Mouse (Mus musculus) bone marrow macrophage, adult 2 months (primary cell): ENCODE measurements at regions not wholly inside any gene's neighbourhood (a gene's known extent, or its start where the extent isn't known, plus 50 kb on each side); places are given as distances from the start of the nearest gene placed in this dataset.

Experiments used
- H3K27ac ChIP-seq: 2 replicates; pipeline ENCODE4 v1.5.1; 2012; ENCODE audit warnings: low read depth, low read length; ENCODE audit not compliant: insufficient read depth
- H3K4me1 ChIP-seq: 2 replicates; pipeline ENCODE4 v1.6.1; 2012; ENCODE audit warnings: low read length; ENCODE audit not compliant: control insufficient read depth, insufficient read depth
- H3K4me3 ChIP-seq: 2 replicates; pipeline ENCODE4 v1.5.1; 2012; ENCODE audit warnings: mild to moderate bottlenecking, low read length, moderate library complexity; ENCODE audit not compliant: insufficient read depth
- CTCF ChIP-seq: IDR thresholded peaks from 2 replicates; pipeline ENCODE4 v1.5.1; 2012; ENCODE audit warnings: low read depth, mild to moderate bottlenecking, low read length, moderate library complexity
- POLR2A ChIP-seq: IDR thresholded peaks from 2 replicates; pipeline ENCODE4 v1.6.1; 2012; ENCODE audit warnings: mild to moderate bottlenecking, low read depth, low read length, borderline replicate concordance

DNA sequence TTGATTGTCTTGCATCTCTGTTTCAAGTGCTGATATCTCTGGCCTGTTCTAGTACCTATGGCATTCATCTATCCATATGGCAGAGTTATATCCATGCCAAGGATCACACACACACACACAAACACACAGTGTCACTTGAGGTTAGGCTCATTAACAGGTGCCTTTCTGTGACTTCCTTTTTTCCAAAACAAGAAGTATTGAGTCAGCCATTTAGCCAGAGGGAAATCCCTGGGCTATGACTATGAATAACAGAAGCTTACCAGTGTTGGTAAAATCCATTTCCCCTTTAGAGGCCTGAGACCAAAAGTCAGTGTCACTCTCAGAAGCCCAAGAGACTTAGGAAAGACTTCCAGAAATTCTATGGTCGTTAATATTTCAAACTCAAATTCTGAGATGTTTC, 111.6 kb downstream of the Tmco5 start:
- Histone ChIP-seq H3K4me1 (peaks cover 46% of the 10 kb centered on the region), H3K27ac (peak overlapping the region; percentile 99), H3K4me3 (no peak overlapping the region)
- TF ChIP-seq POLR2A (no peak), CTCF (no peak)

DNA sequence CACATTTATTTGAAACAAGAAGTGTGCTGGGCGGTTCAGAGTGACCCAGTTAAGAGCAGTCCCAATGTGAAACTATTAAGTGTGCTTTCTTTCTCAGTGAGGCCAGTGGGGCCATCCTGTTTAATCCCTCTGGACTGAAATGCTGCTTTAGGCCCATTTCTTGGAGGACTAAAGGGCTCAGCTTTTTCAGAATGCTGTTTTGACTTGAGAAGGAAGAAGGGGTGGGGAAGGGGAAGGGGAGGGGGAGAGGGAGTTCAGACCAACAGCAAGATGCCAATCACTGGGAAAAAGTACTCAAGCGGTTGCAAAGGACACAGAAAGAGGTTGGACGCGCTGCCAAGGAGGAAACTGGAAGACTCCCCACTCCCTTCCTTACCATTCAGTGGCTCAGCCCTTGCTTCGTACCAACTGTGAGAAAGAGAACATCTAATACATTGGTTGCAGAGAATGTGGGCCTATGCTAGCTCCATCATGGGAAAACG, 113.1 kb downstream of the Tmco5 start:
- Histone ChIP-seq H3K4me3 (no peak overlapping the region), H3K4me1 (peaks cover 38% of the 10 kb centered on the region), H3K27ac (peak overlapping the region; percentile 93)
- TF ChIP-seq POLR2A (no peak), CTCF (no peak)

DNA sequence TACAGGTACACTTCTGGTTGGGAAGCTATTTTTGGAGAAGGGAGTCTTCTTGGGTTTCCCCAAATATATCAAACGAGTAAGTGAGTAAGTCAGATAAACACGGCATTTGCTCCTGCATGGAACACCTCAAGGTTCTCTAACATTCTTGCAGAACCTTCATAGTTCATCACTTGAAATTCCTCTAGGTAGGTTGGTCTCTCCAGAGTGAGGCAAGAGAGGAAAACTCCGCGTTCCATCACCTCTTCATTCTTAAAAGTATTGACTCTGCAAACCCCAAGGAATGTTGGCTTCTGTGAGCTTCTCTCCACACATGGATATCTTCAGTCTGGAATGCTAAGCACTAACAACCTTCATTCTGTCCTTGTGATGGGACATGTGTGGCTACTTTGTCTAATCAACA, 115.2 kb downstream of the Tmco5 start:
- H3K4me1 ChIP-seq: peaks cover 30% of the 10 kb centered on the region
- TF ChIP-seq POLR2A (no peak), CTCF (no peak)
- no peak overlapping the region for H3K4me3 ChIP-seq
- H3K27ac ChIP-seq: no peak overlapping the region

DNA sequence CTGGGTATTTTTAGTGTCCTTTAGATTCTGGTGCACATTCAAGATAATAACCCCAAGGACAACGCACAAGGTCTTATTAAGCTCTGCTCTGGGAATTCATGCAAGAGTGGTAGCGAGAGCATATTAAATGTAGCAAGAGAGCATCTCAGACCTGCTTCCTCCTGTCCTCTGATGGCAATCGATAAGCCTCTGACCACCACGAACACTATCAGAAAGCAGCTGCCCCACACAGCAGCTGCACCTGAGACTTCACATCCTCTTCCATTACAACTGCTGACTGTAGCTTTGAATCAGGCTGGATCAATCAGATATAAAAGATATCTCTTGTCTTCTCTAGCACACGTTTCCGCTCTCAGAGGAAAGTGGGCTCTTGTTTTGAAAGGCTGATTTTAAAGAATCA, 117.8 kb downstream of the Tmco5 start:
- peaks cover 38% of the 10 kb centered on the region for H3K4me1 ChIP-seq
- TF ChIP-seq POLR2A (no peak), CTCF (no peak)
- H3K27ac ChIP-seq: no peak overlapping the region
- H3K4me3 ChIP-seq: no peak overlapping the region

DNA sequence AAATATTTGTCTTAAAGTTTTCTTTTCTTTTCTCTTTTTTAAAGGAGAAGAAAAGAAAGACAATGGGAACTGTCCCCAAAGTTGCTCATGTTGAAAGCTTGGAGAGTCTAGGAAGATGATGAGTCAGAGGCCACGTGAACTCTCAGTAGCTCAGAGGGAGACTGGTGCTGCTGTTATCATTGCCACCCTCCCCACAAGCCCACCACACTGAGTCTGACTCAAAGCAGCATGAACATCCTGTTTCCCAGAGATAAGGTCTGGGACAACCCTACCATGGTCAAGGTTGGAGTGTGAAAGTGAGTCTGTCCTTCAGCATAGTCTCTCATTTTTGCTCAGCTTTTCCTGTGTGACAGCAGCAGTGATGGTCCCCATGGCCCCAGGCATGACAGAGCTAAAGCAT, 120.3 kb downstream of the Tmco5 start:
- Histone ChIP-seq H3K4me1 (peaks cover 26% of the 10 kb centered on the region), H3K4me3 (no peak overlapping the region), H3K27ac (peak overlapping the region; percentile 72)
- TF ChIP-seq POLR2A: no peak
- no peak for TF ChIP-seq CTCF

DNA sequence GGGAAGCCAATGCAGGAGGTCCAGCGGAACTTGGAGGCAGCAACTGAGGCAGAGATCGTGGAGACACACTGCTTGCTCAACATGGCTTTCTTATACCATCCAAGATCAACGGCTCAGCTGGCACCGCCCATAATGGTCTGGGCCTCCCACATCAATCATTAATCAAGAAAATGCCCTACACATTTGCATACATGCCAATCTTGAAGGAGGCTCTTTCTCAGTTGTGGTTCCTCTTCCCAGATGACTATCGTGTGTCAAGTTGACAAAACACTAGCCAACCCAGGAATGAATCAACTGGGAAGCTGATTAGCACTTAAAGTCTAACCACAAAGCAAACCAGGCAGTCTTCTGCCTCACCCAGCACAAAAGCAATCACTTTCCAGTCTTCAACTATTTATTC, 121.1 kb downstream of the Tmco5 start:
- peaks cover 33% of the 10 kb centered on the region for H3K4me1 ChIP-seq
- no peak for TF ChIP-seq POLR2A
- TF ChIP-seq CTCF: no peak
- no peak overlapping the region for H3K4me3 ChIP-seq
- H3K27ac ChIP-seq: peak overlapping the region; percentile 72

DNA sequence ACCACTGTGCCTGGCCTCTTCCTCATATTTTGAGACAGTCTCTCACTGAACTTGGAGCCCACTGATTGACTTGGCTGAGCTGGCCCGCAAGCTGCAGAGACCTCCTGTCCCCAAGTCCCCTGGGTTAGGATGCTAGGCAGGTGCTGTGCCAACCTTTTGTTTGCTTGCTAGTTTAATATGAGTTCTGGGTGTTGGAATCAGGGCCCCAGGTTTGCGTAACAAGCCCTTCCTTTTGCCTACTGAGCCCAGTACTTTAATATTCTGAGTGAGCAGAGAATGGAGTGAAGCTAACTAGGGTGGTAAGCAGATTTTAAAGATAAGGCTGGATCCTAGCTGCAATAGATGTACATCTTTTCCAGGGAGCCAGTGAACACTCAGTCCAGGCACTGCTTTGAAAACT, 117.2 kb upstream of the Spred1 start:
- no peak for TF ChIP-seq CTCF
- no peak for TF ChIP-seq POLR2A
- no peak overlapping the region for H3K4me3 ChIP-seq
- H3K4me1 ChIP-seq: peaks cover 29% of the 10 kb centered on the region
- no peak overlapping the region for H3K27ac ChIP-seq

DNA sequence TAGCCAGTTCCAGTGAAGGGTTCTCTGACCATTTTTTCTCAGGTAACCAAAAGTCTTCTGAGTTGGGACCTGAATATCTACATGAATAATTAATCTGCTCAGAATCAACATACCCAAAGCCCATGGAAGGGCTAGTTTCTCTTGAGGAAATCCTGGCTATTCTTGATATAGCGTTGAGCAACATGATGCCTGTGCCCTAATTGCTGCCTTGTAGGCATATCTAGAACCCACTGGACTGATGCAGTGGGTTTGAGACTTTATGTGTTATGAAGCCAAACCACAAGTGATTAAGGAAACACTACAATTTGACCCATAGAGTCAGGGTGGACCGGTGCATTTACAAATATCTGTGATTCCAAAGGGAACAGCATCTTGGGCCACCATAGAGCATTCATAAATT, 114.3 kb upstream of the Spred1 start:
- H3K4me1 ChIP-seq: peaks cover 27% of the 10 kb centered on the region
- no peak for TF ChIP-seq CTCF
- no peak for TF ChIP-seq POLR2A
- H3K4me3 ChIP-seq: no peak overlapping the region
- no peak overlapping the region for H3K27ac ChIP-seq

DNA sequence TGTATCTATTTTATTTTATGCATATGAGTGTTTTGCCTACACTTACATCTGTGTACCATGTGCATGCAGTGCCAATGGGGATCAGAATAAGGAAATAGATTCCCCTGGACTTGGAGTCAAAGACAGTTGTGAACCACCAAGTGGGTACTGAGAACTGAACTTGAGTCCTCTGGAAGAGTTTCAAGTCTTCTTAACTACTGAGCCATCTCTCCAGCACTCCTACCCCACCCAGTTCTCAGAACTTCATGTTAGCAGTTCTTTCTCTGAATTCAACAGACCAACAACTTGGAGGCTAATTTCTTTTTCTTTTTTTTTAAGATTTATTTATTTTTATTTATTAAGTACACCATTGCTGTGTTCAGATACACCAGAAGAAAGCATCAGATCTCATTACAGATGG, 112.3 kb upstream of the Spred1 start:
- Histone ChIP-seq H3K4me1 (peaks cover 30% of the 10 kb centered on the region), H3K27ac (no peak overlapping the region), H3K4me3 (no peak overlapping the region)
- TF ChIP-seq POLR2A (no peak), CTCF (no peak)

DNA sequence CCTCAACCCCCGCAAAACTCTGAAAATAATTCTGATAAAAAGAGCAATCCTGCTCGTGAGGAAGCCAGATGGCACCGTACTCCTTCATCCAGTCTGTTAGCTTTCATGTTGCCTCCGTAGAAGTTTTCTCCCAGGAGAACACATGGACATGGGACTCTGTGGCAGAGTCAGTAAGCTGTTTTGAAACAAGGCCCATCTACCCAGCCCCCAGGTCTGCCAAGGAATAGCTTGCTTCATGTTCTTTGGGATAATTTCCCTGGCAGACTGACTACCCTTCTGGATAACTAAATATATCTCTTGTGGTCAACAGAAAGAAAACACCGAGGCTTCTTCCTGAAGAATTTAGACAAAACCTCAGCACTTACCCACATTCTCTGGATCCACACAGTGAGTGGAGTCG, 111.2 kb upstream of the Spred1 start:
- no peak overlapping the region for H3K4me3 ChIP-seq
- peaks cover 33% of the 10 kb centered on the region for H3K4me1 ChIP-seq
- H3K27ac ChIP-seq: no peak overlapping the region
- TF ChIP-seq POLR2A (no peak), CTCF (no peak)

DNA sequence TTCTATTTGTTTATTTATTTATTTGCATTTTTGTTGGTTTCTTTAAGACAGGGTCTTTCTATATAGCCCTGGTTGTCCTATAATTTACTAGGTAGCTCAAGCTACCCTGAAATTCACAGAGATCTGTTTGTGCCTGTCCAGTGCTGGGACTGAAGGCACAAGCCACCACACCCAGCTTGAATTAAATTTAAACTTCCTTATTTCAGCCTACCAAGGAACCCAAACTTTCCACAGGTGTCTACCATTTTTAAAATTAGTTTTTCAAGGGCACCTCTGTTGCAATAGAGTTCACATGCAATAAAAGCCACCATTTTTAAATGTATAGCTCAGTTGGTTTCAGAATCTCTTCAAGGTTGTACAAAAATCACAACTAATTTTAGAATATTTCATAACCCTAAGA, 110.2 kb upstream of the Spred1 start:
- H3K27ac ChIP-seq: no peak overlapping the region
- no peak overlapping the region for H3K4me3 ChIP-seq
- H3K4me1 ChIP-seq: peaks cover 33% of the 10 kb centered on the region
- TF ChIP-seq CTCF (no peak), POLR2A (no peak)
